Mouse (Mus musculus) liver, adult 2 months (tissue): ENCODE measurements around the gene Bag1.

ENCODE experiments used
- CTCF ChIP-seq: fragments of 200-500 bp; IDR thresholded peaks from 2 replicates; pipeline ENCODE4 v1.5.1; 2011; ENCODE audit warnings: low read depth, low read length, control low read depth
- POLR2A ChIP-seq: fragments of 200-500 bp; IDR thresholded peaks from 2 replicates; pipeline ENCODE4 v1.6.1; 2011; ENCODE audit warnings: low read length, control low read depth; ENCODE audit not compliant: insufficient read depth; ENCODE audit errors: extremely low read depth

DNA sequence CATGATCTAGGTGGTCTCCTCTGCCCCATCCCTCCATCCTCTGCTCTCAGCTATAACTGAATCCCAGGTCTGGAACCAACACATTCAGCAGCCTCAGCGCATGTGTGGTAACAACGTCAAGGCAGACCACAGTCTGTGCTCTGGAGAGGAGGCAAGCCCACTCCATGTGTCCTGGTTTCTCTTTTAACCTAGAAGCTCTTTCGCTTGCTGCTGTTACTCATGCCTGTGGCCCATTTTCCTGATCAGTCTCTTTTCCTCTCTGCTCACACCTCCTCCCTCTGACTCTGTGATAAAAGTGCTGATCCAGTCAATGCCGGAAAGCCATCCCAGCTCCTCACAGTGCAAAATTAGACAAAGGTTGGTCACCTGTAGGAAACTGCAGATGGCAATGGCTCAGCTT lies 58.1 kb downstream of the Bag1 start:
- TF ChIP-seq POLR2A (no peak), CTCF (no peak)
